Mouse (Mus musculus) heart, adult 2 months (tissue): ENCODE results near the gene Tmc4.
A peak's percentile ranks its signal among the peaks of the same experiment; 100 is the strongest.

ENCODE experiments used
- CTCF ChIP-seq: fragments of 200-600 bp; IDR thresholded peaks from 2 replicates; pipeline ENCODE4 v1.8.1; 2022; ENCODE audit warnings: antibody characterized with exemption, mild to moderate bottlenecking, moderate library complexity
- EP300 ChIP-seq: fragments of 200-500 bp; IDR thresholded peaks from 2 replicates; pipeline ENCODE4 v1.6.1; 2011; ENCODE audit warnings: low read depth, low read length, control low read depth; ENCODE audit not compliant: insufficient read depth

DNA sequence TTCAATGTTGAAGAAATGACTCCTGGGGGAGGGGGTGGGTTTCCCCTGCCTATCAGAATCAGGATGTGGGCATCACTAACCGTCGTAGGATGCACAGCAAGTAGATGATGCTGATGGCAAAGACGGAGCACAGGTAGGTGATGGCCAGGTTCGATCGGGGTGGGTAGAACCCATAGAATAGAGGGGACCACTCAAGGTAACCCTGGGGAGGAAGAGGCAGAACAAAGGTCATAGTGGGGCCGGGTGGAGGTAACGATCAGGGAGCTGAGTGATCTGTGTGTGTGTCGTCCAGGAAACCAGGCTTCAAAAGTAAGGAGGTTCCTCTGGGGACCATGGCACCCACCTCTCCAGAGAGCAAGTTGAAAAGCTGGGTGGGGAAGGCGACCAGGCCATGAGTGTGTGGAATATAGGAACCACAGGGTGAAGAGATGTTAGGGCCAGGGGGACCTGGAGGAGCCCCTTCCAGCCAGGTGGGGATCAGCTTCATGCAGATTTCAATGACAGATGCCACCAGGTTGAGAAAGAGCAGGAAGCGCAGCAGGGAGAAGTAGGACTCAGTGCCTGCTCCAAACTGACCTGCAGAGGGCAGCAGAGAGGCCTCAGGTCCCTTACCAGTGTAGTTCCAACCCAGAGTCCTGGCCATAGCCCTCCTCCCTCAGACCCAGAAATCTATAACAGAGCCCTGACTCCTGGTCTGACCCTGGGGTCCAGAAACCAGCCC is 2.7 kb downstream of the Tmc4 start:
- TF ChIP-seq CTCF, result peak; percentile 99
- TF ChIP-seq EP300, result no peak
